Mouse (Mus musculus): ENCODE measurements around the gene C1qbp.

DNA sequence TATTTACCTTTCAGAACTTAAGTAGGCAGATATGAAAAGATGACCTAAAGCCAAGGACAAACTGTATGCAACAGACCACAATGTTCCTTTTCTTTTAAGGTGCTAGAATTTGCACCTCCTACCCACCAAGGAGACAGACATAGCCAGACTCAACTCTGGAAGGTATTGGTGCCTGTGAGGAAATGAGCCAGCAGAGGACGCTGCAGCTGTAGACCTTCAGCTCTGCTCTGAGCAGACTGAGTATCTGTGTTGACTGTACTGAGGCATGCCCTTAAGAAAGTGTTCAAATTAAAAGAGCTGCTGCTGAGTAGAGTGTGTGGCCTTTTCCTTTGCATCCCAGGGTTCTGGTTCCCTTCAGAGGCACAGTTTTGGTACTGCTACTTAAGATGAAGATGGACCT is 40.2 kb downstream of the C1qbp start:
- no peak for TF ChIP-seq POLR2A (IDR thresholded peaks at IDR 0.05; ENCODE audit: insufficient read length, low read depth)
- no peak for TF ChIP-seq POLR2AphosphoS2 (IDR thresholded peaks at IDR 0.05; ENCODE audit: insufficient read length, low read depth)
- TF ChIP-seq E2F4 (IDR thresholded peaks at IDR 0.05; ENCODE audit: insufficient read depth), result no peak
- TF ChIP-seq MYOG (IDR thresholded peaks at IDR 0.05; ENCODE audit: control insufficient read depth in 1 of 3, insufficient read depth in 1 of 3, insufficient read length in 2 of 3, low read depth in 2 of 3), result no peak
- TF ChIP-seq USF1 (IDR thresholded peaks at IDR 0.05; ENCODE audit: low read depth), result no peak
- no peak for TF ChIP-seq TCF12 (IDR thresholded peaks at IDR 0.05; ENCODE audit: insufficient read depth, poor library complexity, severe bottlenecking)

All from myocyte (in vitro differentiated cells).